Mouse (Mus musculus): ENCODE measurements around the gene Ppm1k. TPM values are rescaled to one million over a fixed set of nuclear protein-coding genes. Genes with fewer than 3 reads are reported as not detected.
A peak's percentile ranks its signal among the peaks of the same experiment; 100 is the strongest.
"Not testable (repeated sequence)": the region's sequence is repeated elsewhere in the genome, so short reads cannot be mapped to it uniquely, and the experiment has no call there.

Gene Ppm1k
- polyA plus RNA-seq, 1 experiment from 2014 or later, result 6.9 TPM

GRCm38 (mm10) chr6:57543591-57543990 is 8.3 kb upstream of the Ppm1k start:
- not testable (repeated sequence) for H3K9me3 ChIP-seq; H3K27me3 ChIP-seq; H3K4me3 ChIP-seq (replicated peaks); H3K4me1 ChIP-seq; ATAC-seq (ENCODE audit: low FRiP score); H3K36me3 ChIP-seq (replicated peaks); H3K27ac ChIP-seq; H3K4me2 ChIP-seq; H3K9ac ChIP-seq

DNA sequence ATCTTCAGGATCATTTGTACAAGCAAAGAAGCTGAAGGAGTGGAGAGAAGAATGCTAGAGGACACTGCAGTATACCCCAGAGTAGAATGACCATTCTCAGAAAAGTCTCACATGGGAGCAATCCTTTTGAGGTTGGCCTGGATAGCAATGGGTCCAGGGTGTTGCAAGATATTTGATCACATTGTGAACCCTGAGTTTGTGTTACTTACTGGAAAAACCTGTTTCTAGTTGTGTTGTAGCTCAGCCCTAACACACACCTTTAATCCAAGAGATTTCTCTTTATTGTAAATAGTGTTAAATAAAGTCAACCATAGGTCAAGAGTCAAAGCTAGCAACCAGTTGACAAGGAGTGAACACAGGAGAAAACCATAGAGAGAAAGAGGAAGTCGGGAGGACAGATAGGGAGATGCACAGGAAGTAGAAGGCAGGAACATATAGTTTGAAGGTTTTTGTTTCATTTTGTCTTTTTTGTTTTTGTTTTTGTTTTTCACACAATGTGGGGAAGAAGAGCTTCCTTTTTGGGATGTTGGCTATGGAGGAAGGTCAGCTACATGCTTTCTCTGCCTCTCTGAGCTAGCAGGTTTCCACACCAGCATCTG is 6.6 kb upstream of the Ppm1k start:
- Histone ChIP-seq H3K27ac (no peak overlapping the region), H3K9me3 (no peaks in the 10 kb centered on the region), H3K4me2 (no peak overlapping the region), H3K36me3 (replicated peaks) (no peaks in the 10 kb centered on the region), H3K4me3 (replicated peaks) (no peak overlapping the region), H3K9ac (no peak overlapping the region), H3K27me3 (no peaks in the 10 kb centered on the region), H3K4me1 (no peaks in the 10 kb centered on the region)
- ATAC-seq (ENCODE audit: low FRiP score), result no peak
- 93% methylated on average over 1 of the region's 1 CpGs for WGBS

DNA sequence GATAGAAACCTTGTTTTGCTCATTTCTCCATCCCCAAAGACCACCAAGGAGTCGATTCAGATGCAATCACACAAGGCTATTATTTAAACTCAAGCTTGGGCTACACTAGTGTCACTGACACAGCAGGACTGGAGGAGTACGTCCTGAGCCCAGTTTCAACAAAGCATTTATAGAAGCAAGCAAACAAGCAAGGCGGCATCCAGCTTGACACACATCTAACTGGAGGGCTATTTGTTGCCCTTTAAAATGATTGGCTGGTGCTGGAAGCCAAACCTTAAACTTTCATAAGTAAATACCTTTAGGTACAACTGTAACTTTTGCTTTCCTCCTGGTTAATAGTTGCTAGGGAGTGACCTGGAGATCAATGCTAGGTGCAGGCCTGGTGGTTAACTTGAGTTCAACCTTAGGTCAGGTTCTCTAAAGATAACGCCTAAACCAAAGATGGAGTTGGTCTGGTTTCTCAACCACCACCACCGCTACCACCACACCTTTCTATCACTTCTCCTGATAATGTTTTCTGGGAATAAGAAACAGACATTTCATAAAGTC is 5.8 kb upstream of the Ppm1k start:
- Histone ChIP-seq H3K4me3 (replicated peaks) (no peak overlapping the region), H3K4me1 (no peaks in the 10 kb centered on the region), H3K9me3 (no peaks in the 10 kb centered on the region), H3K9ac (no peak overlapping the region), H3K27ac (no peak overlapping the region), H3K4me2 (no peak overlapping the region), H3K36me3 (replicated peaks) (no peaks in the 10 kb centered on the region), H3K27me3 (no peaks in the 10 kb centered on the region)
- 84% methylated on average over 5 of the region's 5 CpGs for WGBS
- no peak for ATAC-seq (ENCODE audit: low FRiP score)

- H3K4me1 ChIP-seq, result peaks cover 12% of the 10 kb centered on the region
- H3K9ac ChIP-seq, result no peak overlapping the region
- WGBS, result 93% methylated on average over 5 of the region's 5 CpGs
- no peak overlapping the region for H3K4me2 ChIP-seq
- H3K4me3 ChIP-seq (replicated peaks), result no peak overlapping the region
- H3K27me3 ChIP-seq, result no peaks in the 10 kb centered on the region
- H3K36me3 ChIP-seq (replicated peaks), result no peaks in the 10 kb centered on the region
- ATAC-seq (ENCODE audit: low FRiP score), result no peak
- H3K9me3 ChIP-seq, result no peaks in the 10 kb centered on the region
- no peak overlapping the region for H3K27ac ChIP-seq
Observed at GRCm38 (mm10) chr6:57537887-57538286, 2.6 kb upstream of the Ppm1k start.

DNA sequence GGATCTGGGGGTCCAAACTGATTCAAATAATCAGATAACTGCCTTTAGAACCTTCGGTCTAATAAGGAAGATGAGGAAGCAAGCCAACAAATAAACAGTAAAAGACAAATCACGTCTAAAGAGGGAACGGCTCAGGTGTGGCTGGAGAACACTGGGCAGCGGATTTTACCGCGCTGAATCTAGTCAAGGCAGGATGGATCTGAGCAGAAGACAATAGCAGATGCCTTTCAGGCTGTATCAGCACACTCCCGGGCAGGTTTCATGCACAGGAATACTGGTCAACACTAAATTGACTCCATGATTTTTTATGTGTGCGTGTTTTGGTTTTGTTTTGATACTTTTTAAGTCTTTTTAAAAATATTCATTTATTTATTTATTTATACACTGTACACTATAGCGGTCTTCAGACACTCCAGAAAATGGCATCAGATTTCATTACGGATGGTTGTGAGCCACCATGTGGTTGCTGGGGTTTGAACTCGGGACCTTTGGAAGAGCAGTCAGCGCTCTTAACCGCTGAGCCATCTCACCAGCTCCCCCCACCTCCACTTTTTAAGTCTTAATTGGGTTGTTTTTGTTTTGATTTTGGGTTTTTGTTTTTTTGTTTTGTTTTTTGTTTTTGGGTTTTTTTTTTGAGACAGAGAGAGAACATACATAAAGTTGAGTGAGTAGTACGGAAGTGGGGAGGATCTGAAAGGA is 852 bp upstream of the Ppm1k start:
- Histone ChIP-seq H3K9ac (peak overlapping the region; percentile 51), H3K27ac (peak overlapping the region; percentile 63; the same call in 1 of the 2 replicates), H3K4me3 (replicated peaks) (peak overlapping the region; percentile 70), H3K36me3 (replicated peaks) (no peaks in the 10 kb centered on the region), H3K4me1 (peaks cover 12% of the 10 kb centered on the region), H3K27me3 (no peaks in the 10 kb centered on the region), H3K9me3 (no peaks in the 10 kb centered on the region), H3K4me2 (peak overlapping the region; percentile 73)
- 32% methylated on average over 14 of the region's 14 CpGs for WGBS
- peak; percentile 54 for ATAC-seq (ENCODE audit: low FRiP score)

- H3K4me1 ChIP-seq, result peaks cover 12% of the 10 kb centered on the region
- H3K4me3 ChIP-seq (replicated peaks), result peak overlapping the region; percentile 70
- H3K27me3 ChIP-seq, result no peaks in the 10 kb centered on the region
- no peaks in the 10 kb centered on the region for H3K36me3 ChIP-seq (replicated peaks)
- WGBS, result under 1% methylated on average over 31 of the region's 31 CpGs
- peak; percentile 49 for ATAC-seq (ENCODE audit: low FRiP score)
- no peaks in the 10 kb centered on the region for H3K9me3 ChIP-seq
- peak overlapping the region; percentile 80 for H3K9ac ChIP-seq
- peak overlapping the region; percentile 53 for H3K27ac ChIP-seq
- peak overlapping the region; percentile 73 for H3K4me2 ChIP-seq
Observed at GRCm38 (mm10) chr6:57534611-57535286, 519 bp downstream of the Ppm1k start.

DNA sequence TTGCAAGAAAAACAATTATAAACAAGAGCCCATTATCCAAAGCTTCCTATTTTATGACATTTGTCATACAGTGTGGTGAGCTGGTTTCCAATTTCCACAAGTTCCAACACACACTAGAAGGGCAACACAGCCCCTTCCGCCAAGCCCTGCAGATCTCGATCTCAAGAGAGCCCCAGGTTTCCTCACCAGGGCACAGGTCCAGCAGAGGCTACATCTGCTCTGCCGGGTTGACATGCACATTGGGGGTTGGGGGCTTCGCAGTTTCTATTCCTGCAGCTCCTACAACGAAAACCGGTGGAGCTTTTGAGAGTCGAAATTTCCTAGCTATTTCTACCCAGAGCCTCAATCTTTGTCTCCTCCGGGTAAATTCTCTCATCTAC is 1.0 kb downstream of the Ppm1k start:
- Histone ChIP-seq H3K36me3 (replicated peaks) (no peaks in the 10 kb centered on the region), H3K9ac (peak overlapping the region; percentile 80), H3K4me3 (replicated peaks) (peak overlapping the region; percentile 70), H3K27me3 (no peaks in the 10 kb centered on the region), H3K9me3 (no peaks in the 10 kb centered on the region), H3K27ac (no peak overlapping the region), H3K4me1 (peaks cover 12% of the 10 kb centered on the region), H3K4me2 (peak overlapping the region; percentile 73)
- WGBS, result 13% methylated on average over 8 of the region's 8 CpGs
- no peak for ATAC-seq (ENCODE audit: low FRiP score)

DNA sequence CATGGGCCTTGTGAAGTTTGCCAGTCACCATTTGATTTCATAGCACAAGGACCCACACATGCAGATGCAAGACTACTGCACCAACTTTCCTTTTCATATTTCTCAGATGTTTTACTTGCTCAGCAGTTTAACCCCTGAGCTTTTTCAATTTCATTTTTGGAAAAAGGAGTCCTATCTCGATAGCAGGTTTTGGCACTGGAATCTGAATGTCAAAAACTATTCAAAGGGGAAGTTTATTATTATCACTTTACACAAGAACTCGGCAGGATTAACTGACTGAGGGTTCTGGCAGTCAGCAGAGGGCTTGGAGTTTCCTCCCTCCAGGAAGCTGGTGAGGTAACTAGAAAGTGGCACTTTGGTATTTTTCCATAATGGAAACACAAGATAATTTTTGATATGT is 1.9 kb downstream of the Ppm1k start:
- H3K27ac ChIP-seq, result no peak overlapping the region
- no peaks in the 10 kb centered on the region for H3K27me3 ChIP-seq
- peaks cover 12% of the 10 kb centered on the region for H3K4me1 ChIP-seq
- H3K36me3 ChIP-seq (replicated peaks), result no peaks in the 10 kb centered on the region
- no peak for ATAC-seq (ENCODE audit: low FRiP score)
- H3K9me3 ChIP-seq, result no peaks in the 10 kb centered on the region
- 74% methylated on average over 2 of the region's 2 CpGs for WGBS
- 0 out of 2 replicates have a peak overlapping the region, but pooled peaks have one; percentile 73 for H3K4me2 ChIP-seq
- no peak overlapping the region for H3K9ac ChIP-seq
- no peak overlapping the region for H3K4me3 ChIP-seq (replicated peaks)

- ATAC-seq (ENCODE audit: low FRiP score), result no peak
- Histone ChIP-seq H3K27ac (no peak overlapping the region), H3K4me1 (peaks cover 12% of the 10 kb centered on the region), H3K4me3 (replicated peaks) (no peak overlapping the region), H3K9me3 (no peaks in the 10 kb centered on the region), H3K9ac (no peak overlapping the region), H3K27me3 (no peaks in the 10 kb centered on the region), H3K4me2 (no peak overlapping the region), H3K36me3 (replicated peaks) (no peaks in the 10 kb centered on the region)
- 80% methylated on average over 1 of the region's 1 CpGs for WGBS
Observed at GRCm38 (mm10) chr6:57532022-57532421, 3.2 kb downstream of the Ppm1k start.

DNA sequence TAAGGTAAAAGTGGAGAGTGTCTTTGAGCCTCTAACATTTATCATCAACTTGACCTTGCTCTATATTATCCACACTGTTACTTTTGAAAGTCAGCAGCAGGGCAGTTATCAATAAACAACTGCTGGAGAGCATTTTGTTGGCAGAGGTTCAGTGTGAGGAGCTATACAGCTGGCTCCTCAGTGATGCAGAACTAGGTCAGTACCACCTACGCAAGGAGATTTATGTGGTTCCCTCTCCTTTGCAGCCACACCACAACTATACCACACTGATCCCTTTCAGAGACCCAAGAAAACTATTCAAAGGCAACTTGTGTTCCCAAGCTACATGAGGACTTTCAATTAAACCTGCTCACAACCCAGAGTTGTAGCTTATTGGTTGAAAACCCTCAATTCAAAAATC is 3.8 kb downstream of the Ppm1k start:
- ATAC-seq (ENCODE audit: low FRiP score), result no peak
- no peak overlapping the region for H3K4me3 ChIP-seq (replicated peaks)
- peaks cover 12% of the 10 kb centered on the region for H3K4me1 ChIP-seq
- no peak overlapping the region for H3K9ac ChIP-seq
- H3K9me3 ChIP-seq, result no peaks in the 10 kb centered on the region
- no peak overlapping the region for H3K27ac ChIP-seq
- H3K36me3 ChIP-seq (replicated peaks), result no peaks in the 10 kb centered on the region
- H3K27me3 ChIP-seq, result no peaks in the 10 kb centered on the region
- 96% methylated on average over 1 of the region's 1 CpGs for WGBS
- no peak overlapping the region for H3K4me2 ChIP-seq

GRCm38 (mm10) chr6:57531011-57531410 is 4.3 kb downstream of the Ppm1k start:
- Histone ChIP-seq H3K27ac (no peak overlapping the region), H3K27me3 (no peaks in the 10 kb centered on the region), H3K4me3 (replicated peaks) (no peak overlapping the region), H3K36me3 (replicated peaks) (no peaks in the 10 kb centered on the region), H3K9me3 (no peaks in the 10 kb centered on the region), H3K9ac (no peak overlapping the region), H3K4me2 (no peak overlapping the region), H3K4me1 (peaks cover 12% of the 10 kb centered on the region)
- no peak for ATAC-seq (ENCODE audit: low FRiP score)
- WGBS, result 81% methylated on average over 4 of the region's 4 CpGs

- Histone ChIP-seq H3K9ac (no peak overlapping the region), H3K4me3 (replicated peaks) (no peak overlapping the region), H3K36me3 (replicated peaks) (no peaks in the 10 kb centered on the region), H3K27ac (no peak overlapping the region), H3K4me1 (peaks cover 10% of the 10 kb centered on the region), H3K27me3 (no peaks in the 10 kb centered on the region), H3K4me2 (no peak overlapping the region), H3K9me3 (no peaks in the 10 kb centered on the region)
- WGBS, result 95% methylated on average over 1 of the region's 1 CpGs
- no peak for ATAC-seq (ENCODE audit: low FRiP score)
Observed at GRCm38 (mm10) chr6:57529336-57529845, 5.9 kb downstream of the Ppm1k start.
